Mouse (Mus musculus) B cell, adult 2 months (primary cell): ENCODE data around the gene Rad51b.

Experiments
- DNase-seq, 2 experiments: peaks; one replicate each; pipeline ENCODE4 v3.0.0; 2022

The Rad51b gene

GRCm38 (mm10) chr12:79850021-79850420 is 552.9 kb downstream of the Rad51b start:
- no peak for DNase-seq

GRCm38 (mm10) chr12:79851898-79852297 is 554.8 kb downstream of the Rad51b start:
- DNase-seq = no peak

GRCm38 (mm10) chr12:79852606-79853005 is 555.5 kb downstream of the Rad51b start:
- DNase-seq = no peak

GRCm38 (mm10) chr12:79853901-79854490 is 556.9 kb downstream of the Rad51b start:
- DNase-seq = no peak

- DNase-seq = no peak
Measured at GRCm38 (mm10) chr12:79854507-79854906, 557.4 kb downstream of the Rad51b start.

- no peak for DNase-seq
Measured at GRCm38 (mm10) chr12:79856116-79856909, 559.2 kb downstream of the Rad51b start.

- no peak for DNase-seq
Measured at GRCm38 (mm10) chr12:79857704-79858103, 560.6 kb downstream of the Rad51b start.

- DNase-seq = no peak
Measured at GRCm38 (mm10) chr12:79858336-79858735, 561.3 kb downstream of the Rad51b start.

- DNase-seq = no peak
Measured at GRCm38 (mm10) chr12:79859354-79860247, 562.5 kb downstream of the Rad51b start.

GRCm38 (mm10) chr12:79860248-79860555 is 563.1 kb downstream of the Rad51b start:
- no peak for DNase-seq
